Mouse (Mus musculus) gastrocnemius, adult 2 months (tissue): Measurements from ENCODE around the gene Ripply2. TPM values are rescaled to one million over a fixed set of nuclear protein-coding genes. Genes with fewer than 3 reads are reported as not detected.

Experiments used
- DNase-seq: peaks from one replicate; pipeline ENCODE4 v3.0.0; 2022
- H3K27ac ChIP-seq: fragments of 200-600 bp; 2 replicates; pipeline ENCODE4 v1.8.1; 2022; ENCODE audit warnings: mild to moderate bottlenecking
- H3K4me3 ChIP-seq: fragments of 200-600 bp; 2 replicates; pipeline ENCODE4 v1.8.1; 2022; ENCODE audit warnings: mild to moderate bottlenecking, moderate library complexity
- CTCF ChIP-seq: fragments of 200-600 bp; IDR thresholded peaks from 2 replicates; pipeline ENCODE4 v1.8.1; 2022; ENCODE audit warnings: antibody characterized with exemption, mild to moderate bottlenecking, moderate library complexity
- intact Hi-C: fragments of 180-260 bp; cut with DNase I; formaldehyde crosslinking; loops from one replicate; pipeline ENCODE4 v1.15.1; 2025
- total RNA-seq, 2 experiments: library from RNA; stranded (reverse); gene quantifications; 2 replicates each; pipeline ENCODE4 v1.2.3; 2021

The Ripply2 gene
- total RNA-seq, 2 experiments from 2014 or later: not detected

- no peak for TF ChIP-seq CTCF
- intact Hi-C loops: no loop called here
- Histone ChIP-seq H3K4me3 (no peak overlapping the region), H3K27ac (no peak overlapping the region)
- no peak for DNase-seq
Observed at GRCm38 (mm10) chr9:87049425-87049824, 34.1 kb downstream of the Ripply2 start.

- no peak for DNase-seq
- intact Hi-C loops: no loop called here
Observed at GRCm38 (mm10) chr9:87055547-87056235, 40.4 kb downstream of the Ripply2 start.

GRCm38 (mm10) chr9:87062337-87062736, 47.0 kb downstream of the Ripply2 start:
- no peak overlapping the region for H3K27ac ChIP-seq
- no peak for DNase-seq
- TF ChIP-seq CTCF: no peak
- H3K4me3 ChIP-seq: no peak overlapping the region
- intact Hi-C loops: no loop called here

More at GRCm38 (mm10) chr9:87055547-87056235, 40.4 kb downstream of the Ripply2 start:
- no peak overlapping the region for H3K27ac ChIP-seq
- no peak overlapping the region for H3K4me3 ChIP-seq
- TF ChIP-seq CTCF: no peak

GRCm38 (mm10) chr9:87068160-87068559, 52.8 kb downstream of the Ripply2 start:
- H3K27ac ChIP-seq: no peak overlapping the region
- DNase-seq: no peak
- intact Hi-C loops: no loop called here
- TF ChIP-seq CTCF: no peak
- no peak overlapping the region for H3K4me3 ChIP-seq

Other genes starting within 250 kb of the Ripply2 start
- gene Snap91, start 134.9 kb upstream of the Ripply2 start, total RNA-seq: under 1 TPM; 0.05 to 0.14 TPM
- 10 to 100 TPM; 26.2 to 33.6 TPM for gene Cyb5r4, start 6.5 kb downstream of the Ripply2 start, total RNA-seq
- under 1 TPM; 0.10 to 0.33 TPM for gene Mrap2, start 128.8 kb downstream of the Ripply2 start, total RNA-seq
- gene Cep162, start 240.0 kb downstream of the Ripply2 start, total RNA-seq: 1 to 10 TPM; 1.6 to 2.6 TPM